Mouse (Mus musculus): ENCODE data around the gene Tnrc6c.

GRCm38 (mm10) chr11:117769683-117770047, 115.6 kb downstream of the Tnrc6c start:
- 0 out of 2 replicates have a peak, but pooled peaks have one; percentile 7 for TF ChIP-seq CTCF (IDR thresholded peaks at IDR 0.05; ENCODE audit: low read depth, low read length)
- TF ChIP-seq POLR2A (IDR thresholded peaks at IDR 0.05; ENCODE audit: borderline replicate concordance, low read depth, low read length), result no peak

All from bone marrow macrophage, adult 2 months (primary cell).